Mouse (Mus musculus): ENCODE results near the gene Gm21988. TPM values are rescaled to one million over a fixed set of nuclear protein-coding genes. Genes with fewer than 3 reads are reported as not detected.

Gm21988 gene
- polyA plus RNA-seq, 1 experiment from 2014 or later = 14.1 TPM

GRCm38 (mm10) chr11:70234037-70234436 is 5.6 kb downstream of the Gm21988 start:
- WGBS = 58% methylated on average over 5 of the region's 5 CpGs
- no peak overlapping the region for H3K27ac ChIP-seq
- H3K9ac ChIP-seq = no peak overlapping the region
- peaks cover 8% of the 10 kb centered on the region; the same call in 1 of the 2 replicates for H3K36me3 ChIP-seq (replicated peaks)
- no peak for ATAC-seq (replicated peaks)
- H3K4me3 ChIP-seq = no peak overlapping the region
- no peak overlapping the region for H3K4me2 ChIP-seq
- H3K27me3 ChIP-seq (replicated peaks) = peaks cover 17% of the 10 kb centered on the region
- no peaks in the 10 kb centered on the region for H3K9me3 ChIP-seq
- H3K4me1 ChIP-seq = peaks cover 33% of the 10 kb centered on the region

- no peaks in the 10 kb centered on the region for H3K9me3 ChIP-seq
- peak overlapping the region; percentile 40; the same call in 1 of the 2 replicates for H3K9ac ChIP-seq
- H3K4me2 ChIP-seq = peak overlapping the region; percentile 49
- H3K4me3 ChIP-seq = peak overlapping the region; percentile 36
- peaks cover 32% of the 10 kb centered on the region for H3K4me1 ChIP-seq
- H3K27ac ChIP-seq = no peak overlapping the region
- ATAC-seq (replicated peaks) = no peak
- H3K27me3 ChIP-seq (replicated peaks) = peaks cover 27% of the 10 kb centered on the region
- 36% methylated on average over 8 of the region's 8 CpGs for WGBS
- peaks cover 8% of the 10 kb centered on the region; the same call in 1 of the 2 replicates for H3K36me3 ChIP-seq (replicated peaks)
These were observed 6.6 kb downstream of the Gm21988 start for GRCm38 (mm10) chr11:70233016-70233415.

- Histone ChIP-seq H3K4me3 (peak overlapping the region; percentile 36), H3K27me3 (replicated peaks) (peaks cover 31% of the 10 kb centered on the region), H3K4me1 (peaks cover 32% of the 10 kb centered on the region), H3K9ac (peak overlapping the region; percentile 40; the same call in 1 of the 2 replicates), H3K4me2 (peak overlapping the region; percentile 49), H3K27ac (no peak overlapping the region), H3K9me3 (no peaks in the 10 kb centered on the region), H3K36me3 (replicated peaks) (peaks cover 8% of the 10 kb centered on the region; the same call in 1 of the 2 replicates)
- no peak for ATAC-seq (replicated peaks)
- 10% methylated on average over 9 of the region's 10 CpGs for whole genome bisulfite sequencing
These were observed 7.1 kb downstream of the Gm21988 start for GRCm38 (mm10) chr11:70232546-70232945.

- Histone ChIP-seq H3K36me3 (replicated peaks) (peaks cover 8% of the 10 kb centered on the region; the same call in 1 of the 2 replicates), H3K4me1 (peaks cover 40% of the 10 kb centered on the region), H3K9me3 (no peaks in the 10 kb centered on the region), H3K27me3 (replicated peaks) (peaks cover 53% of the 10 kb centered on the region), H3K4me3 (peak overlapping the region; percentile 31; the same call in 1 of the 2 replicates), H3K9ac (no peak overlapping the region), H3K4me2 (peak overlapping the region; percentile 52; the same call in 1 of the 2 replicates), H3K27ac (no peak overlapping the region)
- ATAC-seq (replicated peaks) = 0 out of 2 replicates have a peak, but pooled peaks have one; percentile 34
- under 1% methylated on average over 32 of the region's 32 CpGs for WGBS
These were observed 9.3 kb downstream of the Gm21988 start for GRCm38 (mm10) chr11:70230239-70230727.

- H3K27me3 ChIP-seq (replicated peaks) = peaks cover 55% of the 10 kb centered on the region
- peaks cover 40% of the 10 kb centered on the region for H3K4me1 ChIP-seq
These were observed 10.2 kb downstream of the Gm21988 start, which contains the start of gene Bcl6b for GRCm38 (mm10) chr11:70229260-70230010. Gene Bcl6b, minus strand, starts transcription at chr11:70229798.

GRCm38 (mm10) chr11:70228828-70229227 is 10.8 kb downstream of the Gm21988 start:
- peak; percentile 24; the same call in 1 of the 2 replicates for ATAC-seq (replicated peaks)
- WGBS = 2% methylated on average over 19 of the region's 19 CpGs
- no peak overlapping the region; the same call in 1 of the 2 replicates for H3K9ac ChIP-seq

More at GRCm38 (mm10) chr11:70229260-70230010, 10.2 kb downstream of the Gm21988 start, which contains the start of gene Bcl6b:
- peak within 1 kb of the TSS; percentile 52 for H3K4me2 ChIP-seq
- H3K27ac ChIP-seq = no peak within 1 kb of the TSS
- 3% methylated on average over 39 of the region's 39 CpGs for WGBS
- no peak for ATAC-seq (replicated peaks)
- 0 out of 2 replicates have a peak, but pooled peaks cover under 1% of the 10 kb centered on the region for H3K36me3 ChIP-seq (replicated peaks)
- H3K9me3 ChIP-seq = no peaks in the 10 kb centered on the region
- no peak within 1 kb of the TSS; the same call in 1 of the 2 replicates for H3K9ac ChIP-seq
- H3K4me3 ChIP-seq = peak within 1 kb of the TSS; percentile 31

GRCm38 (mm10) chr11:70227661-70228245 is 11.9 kb downstream of the Gm21988 start:
- H3K36me3 ChIP-seq (replicated peaks) = no peaks in the 10 kb centered on the region
- 88% methylated on average over 4 of the region's 4 CpGs for WGBS
- no peak for ATAC-seq (replicated peaks)
- H3K27me3 ChIP-seq (replicated peaks) = peaks cover 55% of the 10 kb centered on the region
- H3K9me3 ChIP-seq = no peaks in the 10 kb centered on the region
- no peak overlapping the region for H3K27ac ChIP-seq
- no peak overlapping the region for H3K9ac ChIP-seq
- H3K4me1 ChIP-seq = peaks cover 37% of the 10 kb centered on the region
- H3K4me3 ChIP-seq = no peak overlapping the region
- H3K4me2 ChIP-seq = peak overlapping the region; percentile 52; the same call in 1 of the 2 replicates

More at GRCm38 (mm10) chr11:70228828-70229227, 10.8 kb downstream of the Gm21988 start:
- Histone ChIP-seq H3K4me1 (peaks cover 40% of the 10 kb centered on the region), H3K4me3 (peak overlapping the region; percentile 31), H3K4me2 (peak overlapping the region; percentile 52), H3K27me3 (replicated peaks) (peaks cover 55% of the 10 kb centered on the region), H3K9me3 (no peaks in the 10 kb centered on the region), H3K36me3 (replicated peaks) (no peaks in the 10 kb centered on the region), H3K27ac (no peak overlapping the region)

- no peaks in the 10 kb centered on the region for H3K9me3 ChIP-seq
- peak overlapping the region; percentile 23; the same call in 1 of the 2 replicates for H3K9ac ChIP-seq
- no peak overlapping the region for H3K4me3 ChIP-seq
- peaks cover 40% of the 10 kb centered on the region for H3K4me1 ChIP-seq
- 34% methylated on average over 5 of the region's 5 CpGs for WGBS
- H3K27ac ChIP-seq = no peak overlapping the region
- peak overlapping the region; percentile 49 for H3K4me2 ChIP-seq
- ATAC-seq (replicated peaks) = no peak
- peaks cover 55% of the 10 kb centered on the region for H3K27me3 ChIP-seq (replicated peaks)
- H3K36me3 ChIP-seq (replicated peaks) = no peaks in the 10 kb centered on the region
These were observed 12.5 kb downstream of the Gm21988 start for GRCm38 (mm10) chr11:70227126-70227525.

- no peak overlapping the region for H3K27ac ChIP-seq
- H3K36me3 ChIP-seq (replicated peaks) = no peaks in the 10 kb centered on the region
- H3K9me3 ChIP-seq = no peaks in the 10 kb centered on the region
- H3K4me3 ChIP-seq = peak overlapping the region; percentile 26
- WGBS = 7% methylated on average over 18 of the region's 18 CpGs
- H3K4me1 ChIP-seq = peaks cover 46% of the 10 kb centered on the region
- no peak for ATAC-seq (replicated peaks)
- H3K27me3 ChIP-seq (replicated peaks) = peaks cover 55% of the 10 kb centered on the region
- H3K9ac ChIP-seq = peak overlapping the region; percentile 23; the same call in 1 of the 2 replicates
- H3K4me2 ChIP-seq = peak overlapping the region; percentile 49
These were observed 13.1 kb downstream of the Gm21988 start for GRCm38 (mm10) chr11:70226602-70226890.

GRCm38 (mm10) chr11:70225798-70226601 is 13.6 kb downstream of the Gm21988 start:
- Histone ChIP-seq H3K9ac (peak overlapping the region; percentile 23; the same call in 1 of the 2 replicates), H3K9me3 (no peaks in the 10 kb centered on the region), H3K36me3 (replicated peaks) (no peaks in the 10 kb centered on the region), H3K27ac (no peak overlapping the region), H3K27me3 (replicated peaks) (peaks cover 54% of the 10 kb centered on the region), H3K4me1 (peaks cover 47% of the 10 kb centered on the region), H3K4me3 (peak overlapping the region; percentile 26), H3K4me2 (peak overlapping the region; percentile 49)
- WGBS = 20% methylated on average over 27 of the region's 27 CpGs
- ATAC-seq (replicated peaks) = no peak

GRCm38 (mm10) chr11:70223724-70224123 is 15.9 kb downstream of the Gm21988 start:
- Histone ChIP-seq H3K9me3 (no peaks in the 10 kb centered on the region), H3K27me3 (replicated peaks) (peaks cover 35% of the 10 kb centered on the region), H3K36me3 (replicated peaks) (no peaks in the 10 kb centered on the region), H3K4me1 (peaks cover 51% of the 10 kb centered on the region), H3K27ac (no peak overlapping the region), H3K9ac (no peak overlapping the region), H3K4me3 (no peak overlapping the region), H3K4me2 (no peak overlapping the region)
- WGBS = 92% methylated on average over 9 of the region's 9 CpGs
- no peak for ATAC-seq (replicated peaks)
